Mouse (Mus musculus) fat pad, adult 2 months (tissue): ENCODE results near the gene Ptpn18.
"Not testable (repeated sequence)": the region's sequence is repeated elsewhere in the genome, so short reads cannot be mapped to it uniquely, and the experiment has no call there.

Experiments used
- DNase-seq: peaks from one replicate; pipeline ENCODE4 v3.0.0-alpha.2; 2011; ENCODE audit warnings: low read depth, low spot score; ENCODE audit errors: extremely low read depth

The Ptpn18 gene

DNA sequence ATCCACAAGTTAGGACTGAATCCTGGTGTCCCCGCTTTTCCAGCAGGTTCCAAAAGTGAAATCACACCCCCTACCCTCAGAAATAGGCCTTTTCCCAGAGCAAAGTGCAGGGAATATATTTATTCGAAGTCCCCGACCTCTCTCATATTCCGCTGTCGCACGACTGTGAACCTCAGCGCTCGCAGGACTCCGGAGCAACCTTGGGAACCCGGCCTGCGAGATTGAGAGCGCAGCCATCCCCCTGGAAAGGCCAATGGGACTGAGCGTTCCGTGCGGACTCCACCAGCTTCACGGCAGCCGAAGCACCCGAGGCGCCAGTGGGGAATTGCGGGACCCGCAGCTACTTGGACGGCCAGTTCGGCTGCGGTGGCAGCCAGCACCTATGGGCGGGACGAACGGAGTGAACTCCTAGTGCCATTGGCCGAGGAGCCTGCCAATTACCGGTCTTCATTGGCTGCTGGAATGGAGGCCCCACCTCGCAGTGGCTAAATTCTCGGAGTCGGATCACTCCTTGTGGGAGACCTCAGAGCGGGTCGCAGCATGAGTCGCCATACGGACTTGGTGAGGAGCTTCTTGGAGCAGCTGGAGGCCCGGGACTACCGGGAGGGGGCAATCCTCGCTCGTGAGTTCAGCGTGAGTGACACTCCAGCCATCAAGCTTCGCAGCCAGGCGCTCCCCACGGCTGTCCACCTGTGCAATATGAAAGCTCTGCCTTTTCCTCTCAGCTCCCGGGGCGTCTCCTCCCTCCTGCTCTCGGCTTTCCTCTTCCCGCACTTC is at the start of gene Ptpn18:
TSS of gene Ptpn18 (plus strand) at position 479 of the 777 bp plus-strand sequence.
- DNase-seq = no peak

DNA sequence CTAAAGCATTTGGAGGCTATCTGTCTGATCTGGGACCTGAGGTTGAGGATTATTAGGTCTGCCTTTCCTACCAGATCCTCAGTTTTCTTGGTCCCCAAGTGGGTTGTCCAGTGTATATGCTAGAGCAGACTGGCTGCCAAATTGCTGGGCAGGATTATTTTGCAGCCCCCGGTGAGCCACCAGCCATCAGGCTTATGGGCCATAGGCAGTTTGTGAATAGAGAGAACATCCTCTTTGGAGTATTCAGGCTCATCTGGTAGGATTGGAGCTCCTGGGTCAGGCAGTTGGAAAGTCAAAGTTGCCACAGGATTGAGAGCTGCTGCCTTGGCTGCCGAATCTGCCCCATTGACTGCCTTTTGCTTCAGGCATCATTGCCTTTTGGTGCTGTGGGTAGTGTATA is 31.1 kb upstream of the Ptpn18 start:
- DNase-seq = no peak

- DNase-seq = no peak
Measured at GRCm38 (mm10) chr1:34429281-34429680, 30.3 kb upstream of the Ptpn18 start.

DNA sequence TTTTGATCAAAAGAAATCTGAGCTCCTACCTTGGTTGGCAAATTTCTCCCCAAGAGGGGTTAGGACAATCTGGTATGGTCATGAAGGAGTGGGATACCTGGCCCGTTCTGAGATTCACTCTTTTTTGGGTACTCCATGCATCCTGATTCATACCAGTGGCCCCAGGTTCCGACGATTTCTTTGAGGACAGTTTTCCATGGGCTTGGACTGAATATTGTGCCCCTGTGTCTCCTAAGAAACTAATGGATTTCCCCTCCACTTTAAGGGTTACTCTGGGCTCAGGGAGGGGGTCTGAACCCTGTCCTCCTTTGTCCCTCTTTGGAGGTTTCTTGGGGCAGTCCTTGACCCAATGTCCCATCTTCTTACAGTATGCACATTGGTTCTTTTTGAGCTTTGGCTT is 28.6 kb upstream of the Ptpn18 start:
- DNase-seq = no peak

DNA sequence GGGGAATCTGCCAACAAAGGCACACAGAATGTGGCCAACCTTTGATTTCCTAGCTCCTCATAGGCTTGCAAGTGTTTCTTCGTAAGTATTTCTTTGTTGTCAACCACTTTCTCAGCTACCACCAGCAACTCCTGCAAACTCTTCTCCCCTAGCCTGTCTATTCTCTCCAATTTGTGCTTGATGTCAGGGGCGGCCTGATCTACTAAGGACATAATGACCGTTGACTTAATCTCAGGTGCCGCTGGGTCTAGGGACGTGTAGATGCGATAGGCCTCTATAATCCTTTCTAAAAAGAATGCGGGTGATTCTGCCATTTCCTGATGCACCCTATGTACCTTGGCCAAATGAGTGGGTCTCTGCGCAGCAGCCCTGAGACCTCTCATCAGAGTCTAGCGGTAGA is 28.1 kb upstream of the Ptpn18 start:
- DNase-seq = no peak

- DNase-seq = no peak
Measured at GRCm38 (mm10) chr1:34432411-34432775, 27.2 kb upstream of the Ptpn18 start.

GRCm38 (mm10) chr1:34432776-34433481 is 26.6 kb upstream of the Ptpn18 start:
- no peak for DNase-seq

DNA sequence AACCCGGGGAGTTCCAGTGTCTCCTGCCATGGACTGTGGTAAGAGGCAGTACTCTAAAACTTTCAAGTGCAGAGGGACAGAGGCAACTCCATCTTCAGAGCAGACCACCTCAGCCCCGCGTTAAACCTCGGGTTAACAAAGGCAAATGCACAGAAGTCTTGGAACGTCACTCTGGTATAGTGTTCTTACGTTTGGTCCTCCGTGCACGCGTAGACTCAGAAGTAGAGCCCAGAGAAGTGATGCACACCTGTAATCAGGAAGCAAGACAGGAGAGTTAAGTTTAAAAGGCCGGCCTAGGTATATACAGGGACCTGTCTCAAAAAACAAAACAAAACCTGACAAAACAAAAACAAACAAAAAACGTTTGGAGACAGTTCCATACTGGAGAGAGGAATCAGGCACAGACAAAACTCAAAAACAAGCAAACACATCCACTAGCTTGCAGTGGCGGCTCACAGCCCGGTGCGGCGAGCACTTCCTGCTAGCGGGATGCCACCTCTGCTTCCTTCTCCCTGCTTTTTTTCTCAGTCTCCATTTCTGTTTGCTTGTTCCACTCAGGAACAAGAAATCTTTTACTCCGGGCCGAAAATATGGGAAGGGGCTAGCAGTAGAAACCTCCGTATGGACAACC is 25.6 kb upstream of the Ptpn18 start:
- no peak for DNase-seq

DNA sequence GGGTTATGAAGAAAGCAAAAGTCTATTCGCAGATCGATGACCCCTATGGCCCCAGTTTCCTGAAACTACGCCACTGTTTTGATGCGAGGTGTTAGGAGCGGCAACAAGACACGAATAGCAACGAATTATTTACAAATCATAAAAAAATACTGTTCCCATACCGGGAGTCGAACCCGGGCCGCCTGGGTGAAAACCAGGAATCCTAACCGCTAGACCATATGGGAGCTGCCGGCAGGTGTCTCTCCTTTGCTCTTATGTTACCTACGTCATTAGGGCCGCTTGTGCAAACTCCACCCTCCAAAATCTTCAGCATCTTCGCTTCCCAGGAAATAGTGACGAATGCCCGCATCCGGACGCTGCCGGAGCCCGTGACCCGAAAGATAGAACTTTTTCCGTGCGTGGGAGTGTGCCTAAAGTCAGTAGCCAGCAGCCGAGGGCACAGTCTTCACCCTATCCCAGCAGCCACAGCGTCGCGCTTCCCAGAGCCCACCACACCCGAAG is 24.9 kb upstream of the Ptpn18 start:
- no peak for DNase-seq

DNA sequence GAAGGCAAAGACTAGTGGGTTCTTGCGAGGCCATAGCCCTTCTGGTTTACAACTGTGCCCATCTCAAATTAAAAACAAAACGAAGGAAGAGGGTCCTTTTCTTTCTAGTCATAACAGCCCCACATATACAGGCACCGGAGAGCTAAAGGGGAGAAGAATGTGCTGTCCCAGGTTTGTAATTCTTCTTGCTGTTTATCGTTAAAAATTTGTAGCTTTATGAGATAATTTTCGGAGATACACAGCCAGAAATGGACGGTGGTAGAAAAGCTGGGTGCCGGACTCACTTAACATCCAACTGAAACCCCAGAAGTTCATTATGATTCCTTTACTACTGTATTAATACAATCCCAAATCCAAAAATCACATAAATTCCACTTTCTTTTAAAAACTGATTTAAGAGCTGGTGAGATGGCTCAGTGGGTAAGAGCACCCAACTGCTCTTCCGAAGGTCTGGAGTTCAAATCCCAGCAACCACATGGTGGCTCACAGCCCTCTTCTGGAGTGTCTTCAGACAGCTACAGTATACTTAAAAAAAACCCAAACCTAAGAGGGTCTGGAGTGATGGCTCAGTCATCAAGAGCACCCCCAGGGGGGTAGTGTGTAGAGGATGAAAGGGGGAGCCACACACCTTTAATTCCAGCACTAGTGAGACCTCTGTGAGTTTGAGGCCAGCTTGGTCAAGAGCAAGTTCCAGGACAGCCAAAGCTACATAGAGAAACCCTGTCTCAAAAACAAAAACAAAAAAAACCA is 24.0 kb upstream of the Ptpn18 start:
- no peak for DNase-seq

- no peak for DNase-seq
Measured at GRCm38 (mm10) chr1:34436374-34436773, 23.2 kb upstream of the Ptpn18 start.

- not testable (repeated sequence) for DNase-seq
Measured at GRCm38 (mm10) chr1:34437366-34437765, 22.2 kb upstream of the Ptpn18 start.

DNA sequence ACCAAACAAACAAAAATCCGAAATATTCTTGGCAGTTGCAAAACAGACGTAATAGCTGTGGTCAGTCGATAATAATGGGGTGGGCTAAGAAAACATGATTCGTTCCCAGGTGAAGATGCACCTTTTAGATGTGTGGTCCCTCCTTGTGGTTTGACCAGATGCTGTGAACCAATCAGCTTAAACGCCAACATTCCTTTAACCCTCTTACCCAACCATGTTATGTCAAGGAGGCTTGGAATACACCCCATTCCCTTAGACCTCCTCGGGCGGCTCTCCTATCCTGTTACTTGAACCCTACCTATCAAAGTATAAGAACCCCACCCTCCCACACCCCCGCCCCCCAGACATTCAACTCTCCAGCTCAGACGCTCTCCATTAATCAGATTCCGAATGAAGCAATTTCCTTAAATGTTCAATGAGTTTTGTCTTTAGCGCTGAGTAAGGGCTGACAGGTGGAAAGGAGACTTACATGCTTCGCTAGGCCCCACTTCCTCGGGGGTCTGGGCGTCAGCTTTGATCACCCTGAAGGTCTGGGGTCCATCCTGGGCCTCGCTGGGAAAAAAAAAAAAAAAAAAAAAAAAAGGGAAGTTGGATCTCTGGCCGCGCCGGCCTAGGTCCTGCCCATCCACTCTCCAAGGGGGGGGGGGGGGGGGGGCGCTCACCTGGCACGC is 21.0 kb upstream of the Ptpn18 start:
- DNase-seq = no peak

DNA sequence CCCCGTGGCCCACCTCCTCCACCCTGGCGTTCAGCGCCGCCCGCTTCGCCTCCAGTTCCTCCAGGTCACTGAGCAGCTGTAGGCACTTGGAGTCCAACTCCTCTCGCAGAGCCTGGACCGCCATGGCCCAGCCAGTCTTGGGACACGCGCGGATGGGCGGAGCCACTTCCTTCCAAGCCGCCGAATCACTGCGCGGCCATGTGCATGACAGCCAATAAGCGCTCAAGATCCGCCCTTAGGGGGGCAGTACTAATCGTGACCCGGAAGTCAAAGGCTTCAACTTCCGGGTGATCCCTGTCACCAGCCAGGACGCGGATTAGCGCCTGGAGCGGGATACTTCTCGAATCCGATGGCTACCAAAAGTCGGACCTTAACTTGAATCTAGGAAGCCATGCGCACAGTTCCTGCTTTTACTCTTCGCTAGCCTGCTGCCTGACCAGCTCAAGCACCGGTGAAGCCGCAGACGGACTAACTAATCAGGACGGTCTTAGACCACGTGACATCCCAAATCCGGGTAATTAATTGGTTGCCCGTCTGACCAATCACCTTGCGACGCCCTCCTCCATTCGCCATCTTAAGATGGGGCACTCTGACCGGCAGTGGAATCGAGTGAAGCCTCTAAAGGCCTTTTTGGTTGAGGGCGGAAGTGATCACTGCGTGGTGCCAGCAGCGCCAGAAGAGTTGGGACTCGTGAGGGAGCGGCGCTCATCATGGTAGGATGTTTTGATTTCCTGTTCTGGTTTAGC is 20.2 kb upstream of the Ptpn18 start, which contains the start of the genes Ccdc115 and Imp4:
TSS of gene Ccdc115 (minus strand) at position 458 of the 746 bp plus-strand sequence.
TSS of gene Imp4 (plus strand) at position 637 of the 746 bp plus-strand sequence.
- peak; percentile 96 for DNase-seq

- no peak for DNase-seq
Measured at GRCm38 (mm10) chr1:34439961-34440630, 19.5 kb upstream of the Ptpn18 start.

GRCm38 (mm10) chr1:34443124-34443523 is 16.4 kb upstream of the Ptpn18 start:
- no peak for DNase-seq

- DNase-seq = no peak
Measured at GRCm38 (mm10) chr1:34458431-34458830, 1.1 kb upstream of the Ptpn18 start.

- no peak for DNase-seq
Measured at GRCm38 (mm10) chr1:34460061-34460441, 489 bp downstream of the Ptpn18 start.

DNA sequence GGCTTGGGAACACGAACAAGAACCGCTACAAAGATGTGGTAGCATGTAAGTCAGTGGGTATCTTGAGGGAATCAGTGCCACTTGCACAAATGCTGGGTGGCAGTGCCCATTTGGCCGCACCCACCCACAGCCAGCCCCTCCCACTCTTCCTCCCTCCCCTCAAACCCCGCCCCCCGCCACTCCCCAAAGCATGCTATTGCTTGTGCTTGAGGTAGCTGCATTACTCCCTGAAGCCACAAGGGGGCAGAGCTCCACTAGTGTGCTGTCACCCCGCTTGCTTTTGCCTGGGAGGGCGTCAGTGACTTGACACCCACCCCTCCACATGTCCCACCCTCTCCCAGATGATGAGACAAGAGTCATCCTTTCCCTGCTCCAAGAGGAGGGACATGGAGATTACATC is 3.2 kb downstream of the Ptpn18 start:
- no peak for DNase-seq
